In genomic region chr4:133117556-133118411, GRCm38 (mm10) we compare ENCODE assay signal across 8 mouse cellular contexts. TPM values are rescaled to one million over a fixed set of nuclear protein-coding genes. Genes with fewer than 3 reads are reported as not detected.
A peak's percentile ranks its signal among the peaks of the same experiment; 100 is the strongest.
DNase-seq lines count a peak whose midpoint lies in the region; ATAC-seq and TF ChIP-seq lines count a peak whose summit lies in the region.

No protein-coding gene starts in this region.

- H3K79me2 ChIP-seq in macrophage (ENCODE audit: inconsistent target) = no peaks in the 10 kb centered on the region

- H3K27ac ChIP-seq in bone marrow, adult 2 months (ENCODE audit: control insufficient read depth, insufficient read depth, low read depth, low read length, poor library complexity) = peak overlapping the region; percentile 72
- H3K27ac ChIP-seq in heart, postnatal 0 days (ENCODE audit: low read depth) = peak overlapping the region; percentile 97
- peak overlapping the region; percentile 92 for H3K27ac ChIP-seq in macrophage
- peak overlapping the region; percentile 63 for H3K27ac ChIP-seq in small intestine, adult 2 months (ENCODE audit: insufficient read depth, low read depth, low read length)

- no peak for TF ChIP-seq EP300 in heart, postnatal 0 days (IDR thresholded peaks at IDR 0.05; ENCODE audit: low read depth)

- no peaks in the 10 kb centered on the region for H3K27me3 ChIP-seq in heart, postnatal 0 days (ENCODE audit: control insufficient read depth, insufficient read depth, low read length)
- H3K27me3 ChIP-seq in small intestine, adult 2 months (ENCODE audit: control insufficient read depth, insufficient read depth, low read length) = no peaks in the 10 kb centered on the region

- WGBS in bone marrow, adult 2 months = 38% methylated on average over 18 of the region's 18 CpGs
- 11% methylated on average over 18 of the region's 18 CpGs for WGBS in heart, postnatal 0 days
- WGBS in macrophage (ENCODE audit: missing documents) = 43% methylated on average over 15 of the region's 18 CpGs
- WGBS in small intestine, adult 2 months = 41% methylated on average over 18 of the region's 18 CpGs

- H3K36me3 ChIP-seq in heart, postnatal 0 days (replicated peaks; ENCODE audit: control insufficient read depth, insufficient read depth, low read length) = no peaks in the 10 kb centered on the region
- no peaks in the 10 kb centered on the region for H3K36me3 ChIP-seq in macrophage (ENCODE audit: inconsistent target)
- no peaks in the 10 kb centered on the region for H3K36me3 ChIP-seq in small intestine, adult 2 months (ENCODE audit: control insufficient read depth, insufficient read depth, low read length)

- ATAC-seq in heart, postnatal 0 days (ENCODE audit: insufficient read depth, low read depth) = peak; percentile 79

- H3K9me3 ChIP-seq in heart, postnatal 0 days (replicated peaks; ENCODE audit: control insufficient read depth, low read length) = no peaks in the 10 kb centered on the region

- TF ChIP-seq CTCF in bone marrow, adult 2 months (IDR thresholded peaks at IDR 0.05; ENCODE audit: control insufficient read depth, insufficient read depth, low read length) = no peak
- TF ChIP-seq CTCF in heart, postnatal 0 days (IDR thresholded peaks at IDR 0.05; ENCODE audit: low read depth) = 0 out of 2 replicates have a peak, but pooled peaks have one; percentile 3
- TF ChIP-seq CTCF in small intestine, adult 2 months (IDR thresholded peaks at IDR 0.05; ENCODE audit: extremely low read depth, insufficient read length, insufficient replicate concordance, low read depth, low read length) = no peak

- peak; percentile 55 for DNase-seq in A20 (ENCODE audit: low read depth, low spot score)
- peak; percentile 81 for DNase-seq in fibroblast of lung, adult 2 months (ENCODE audit: low read depth)
- peak; percentile 91 for DNase-seq in heart, postnatal 0 days (ENCODE audit: low spot score)
- DNase-seq in kidney, postnatal 25 days = peak; percentile 80 to 90
- DNase-seq in thymus, postnatal 14 days = no peak

- H3K9ac ChIP-seq in heart, postnatal 0 days (replicated peaks; ENCODE audit: low read depth, low read length) = peak overlapping the region; percentile 40

- no peak overlapping the region for H3K4me3 ChIP-seq in bone marrow, adult 2 months (replicated peaks; ENCODE audit: control insufficient read depth, low read depth, low read length)
- H3K4me3 ChIP-seq in heart, postnatal 0 days (ENCODE audit: low read depth, low read length) = peak overlapping the region; percentile 11; the same call in 1 of the 2 replicates
- peak overlapping the region; percentile 12; the same call in 1 of the 2 replicates for H3K4me3 ChIP-seq in macrophage (ENCODE audit: inconsistent target)
- H3K4me3 ChIP-seq in small intestine, adult 2 months (ENCODE audit: low read depth, low read length) = no peak overlapping the region; the same call in 1 of the 2 replicates

- no peak for TF ChIP-seq POLR2A in bone marrow, adult 2 months (IDR thresholded peaks at IDR 0.05; ENCODE audit: borderline replicate concordance, control insufficient read depth, low read depth, low read length)
- TF ChIP-seq POLR2A in small intestine, adult 2 months (IDR thresholded peaks at IDR 0.05; ENCODE audit: low read depth, low read length) = no peak

- no peaks in the 10 kb centered on the region for H3K4me1 ChIP-seq in bone marrow, adult 2 months (ENCODE audit: control insufficient read depth, insufficient read depth, low read length)
- peaks cover 16% of the 10 kb centered on the region for H3K4me1 ChIP-seq in heart, postnatal 0 days (ENCODE audit: control insufficient read depth, insufficient read depth)
- peaks cover 25% of the 10 kb centered on the region for H3K4me1 ChIP-seq in small intestine, adult 2 months (ENCODE audit: control insufficient read depth, insufficient read depth, insufficient read length, low read length)

- peak overlapping the region; percentile 50 for H3K4me2 ChIP-seq in heart, postnatal 0 days (ENCODE audit: low read depth, low read length)

RNA-seq across cellular contexts. Expression of gene Wasf2, which starts 12.5 kb away (rescaled TPM):
- 31.9 and 56.6 TPM in 2 replicates for polyA plus RNA-seq in bone marrow, adult 2 months (2011; ENCODE audit: insufficient read depth, insufficient read length, low replicate concordance, missing spikeins)
- total RNA-seq in heart, postnatal 0 days (2014; rRNA removed; ENCODE audit: low replicate concordance) = 54.5 and 119 TPM in 2 replicates
- 55.4 and 62.4 TPM in 2 replicates for polyA plus RNA-seq in heart, postnatal 0 days (2015; fragmentation: Nextera tagmentation; extraction: Ambion mirVana)
- total RNA-seq in macrophage (2018; cell fraction: chromatin; rRNA removed) = 100 to 1,000 TPM in 21 of 26 experiments, 10 to 100 TPM in 5; 72.9 to 153 (median 117) TPM
- total RNA-seq in macrophage (2018; cell fraction: cytosol; rRNA removed) = 100 to 1,000 TPM; 107 to 139 (median 117) TPM
- 100 to 1,000 TPM in 13 of 26 experiments, 10 to 100 TPM in 13; 73.3 to 148 (median 98.6) TPM for total RNA-seq in macrophage (2018; cell fraction: nucleus; rRNA removed)
- 68.1 to 117 TPM (median 91.5 TPM) in 3 replicates for polyA plus RNA-seq in macrophage (2018)
- polyA plus RNA-seq in small intestine, adult 2 months (2012; rRNA removed) = 37.6 and 97.6 TPM in 2 replicates

Comparison
In these comparisons a context has a peak if more than half of its experiments do, and no peak if none do; other contexts are left out.
1. H3K4me3 ChIP-seq: peak in heart, postnatal 0 days (single experiment) and macrophage (single experiment); none in bone marrow, adult 2 months (single experiment) and small intestine, adult 2 months (single experiment).
2. Peak in every context shown above with its lines, with median percentiles within 50 percentile points of each other: H3K27ac ChIP-seq.